Mouse (Mus musculus) brain, embryonic 14.5 days (tissue): ENCODE results near the gene Ramp1.

Experiments
- CTCF ChIP-seq: fragments of 200-500 bp; IDR thresholded peaks from 2 replicates; pipeline ENCODE4 v1.5.1; 2012; ENCODE audit warnings: inconsistent platforms, mild to moderate bottlenecking, moderate library complexity, borderline replicate concordance; ENCODE audit not compliant: insufficient read depth, insufficient read length; ENCODE audit errors: extremely low read depth
- POLR2A ChIP-seq: fragments of 200-500 bp; IDR thresholded peaks from 2 replicates; pipeline ENCODE4 v1.6.1; 2012; ENCODE audit warnings: mild to moderate bottlenecking, inconsistent platforms, borderline replicate concordance; ENCODE audit not compliant: poor library complexity, insufficient read depth, insufficient read length, severe bottlenecking; ENCODE audit errors: extremely low read depth

- no peak for TF ChIP-seq CTCF
- no peak for TF ChIP-seq POLR2A
These were observed 21.5 kb downstream of the Ramp1 start for GRCm38 (mm10) chr1:91201122-91201521.
